ENCODE assay signal across 13 mouse cellular contexts in genomic region chr2:76087170-76087569, GRCm38 (mm10).
DNase-seq lines count a peak whose midpoint lies in the region; ATAC-seq and TF ChIP-seq lines count a peak whose summit lies in the region.
"Had no signal": no experiment of that assay in that cellular context is flagged by ENCODE, and none has a peak within 500 bp of the region (broad histone marks: within the 10 kb centered on the region; RNA-seq: fewer than 3 reads in every experiment).

No protein-coding gene starts in this region.

- 27% methylated on average over 3 of the region's 3 CpGs for WGBS in hindbrain, postnatal 0 days
- WGBS in hindbrain, embryonic 10.5 days: 73% methylated on average over 3 of the region's 3 CpGs
- whole genome bisulfite sequencing in lung, embryonic 15.5 days: 41% methylated on average over 3 of the region's 3 CpGs
- 48% methylated on average over 3 of the region's 3 CpGs for WGBS in lung, adult 2 months

- no peaks in the 10 kb centered on the region for H3K4me1 ChIP-seq in hindbrain, postnatal 0 days (ENCODE audit: insufficient read depth, low read length)
- no peaks in the 10 kb centered on the region for H3K4me1 ChIP-seq in hindbrain, embryonic 10.5 days (replicated peaks)
- peaks cover 37% of the 10 kb centered on the region for H3K4me1 ChIP-seq in lung, embryonic 15.5 days
- peaks cover 8% of the 10 kb centered on the region for H3K4me1 ChIP-seq in lung, adult 2 months (ENCODE audit: control insufficient read depth, insufficient read depth, low read length)
- H3K4me1 ChIP-seq: liver, embryonic 15.5 days had no signal

- no peaks in the 10 kb centered on the region for H3K9me3 ChIP-seq in hindbrain, postnatal 0 days (ENCODE audit: low read length)
- H3K9me3 ChIP-seq in hindbrain, embryonic 10.5 days: no peaks in the 10 kb centered on the region
- no peaks in the 10 kb centered on the region for H3K9me3 ChIP-seq in lung, embryonic 15.5 days
- H3K9me3 ChIP-seq: embryonic facial prominence, embryonic 13.5 days; liver, embryonic 15.5 days had no signal

- no peak overlapping the region for H3K9ac ChIP-seq in hindbrain, postnatal 0 days (replicated peaks; ENCODE audit: low read length)
- no peak overlapping the region for H3K9ac ChIP-seq in lung, embryonic 15.5 days
- H3K9ac ChIP-seq: embryonic facial prominence, embryonic 13.5 days; hindbrain, embryonic 14.5 days; liver, embryonic 15.5 days had no signal

- no peak for TF ChIP-seq POLR2A in lung, adult 2 months (IDR thresholded peaks at IDR 0.05; ENCODE audit: borderline replicate concordance, extremely low read depth, low read depth, low read length)

- no peaks in the 10 kb centered on the region for H3K27me3 ChIP-seq in hindbrain, postnatal 0 days (ENCODE audit: insufficient read depth, low read length)
- H3K27me3 ChIP-seq in hindbrain, embryonic 10.5 days (ENCODE audit: insufficient read depth, poor library complexity, severe bottlenecking): no peaks in the 10 kb centered on the region
- no peaks in the 10 kb centered on the region for H3K27me3 ChIP-seq in lung, embryonic 15.5 days
- H3K27me3 ChIP-seq: embryonic facial prominence, embryonic 13.5 days; liver, embryonic 15.5 days had no signal

- peak; percentile 50 for DNase-seq in hindbrain, postnatal 0 days (ENCODE audit: low spot score)
- DNase-seq in hindbrain, embryonic 10.5 days (ENCODE audit: low spot score): no peak
- DNase-seq in lung, adult 2 months: no peak
- DNase-seq in adrenal gland, postnatal 14 days: peak; percentile 62
- DNase-seq in lung, postnatal 36 days: peak; percentile 21
- no peak for DNase-seq in retina, embryonic 14.5 days (ENCODE audit: low spot score)
- DNase-seq: gastrocnemius, adult 2 months; layer of hippocampus, postnatal 36 days had no signal

- H3K4me3 ChIP-seq in hindbrain, postnatal 0 days (ENCODE audit: low read length): no peak overlapping the region
- no peak overlapping the region for H3K4me3 ChIP-seq in hindbrain, embryonic 10.5 days
- H3K4me3 ChIP-seq in lung, embryonic 15.5 days: no peak overlapping the region
- no peak overlapping the region for H3K4me3 ChIP-seq in lung, adult 2 months (replicated peaks; ENCODE audit: extremely low read depth, low read depth, low read length)
- H3K4me3 ChIP-seq: embryonic facial prominence, embryonic 13.5 days; gastrocnemius, adult 2 months; liver, embryonic 15.5 days had no signal

- no peak for TF ChIP-seq CTCF in hindbrain, postnatal 0 days (IDR thresholded peaks at IDR 0.05; ENCODE audit: low read depth)
- TF ChIP-seq CTCF in lung, adult 2 months (IDR thresholded peaks at IDR 0.05; ENCODE audit: insufficient read depth, low read length): no peak

- H3K4me2 ChIP-seq in hindbrain, postnatal 0 days (ENCODE audit: low read depth, low read length): no peak overlapping the region
- no peak overlapping the region for H3K4me2 ChIP-seq in lung, embryonic 15.5 days
- H3K4me2 ChIP-seq: embryonic facial prominence, embryonic 13.5 days; heart, embryonic 11.5 days; hindbrain, embryonic 14.5 days; liver, embryonic 15.5 days had no signal

- no peak overlapping the region for H3K27ac ChIP-seq in hindbrain, postnatal 0 days
- no peak overlapping the region for H3K27ac ChIP-seq in hindbrain, embryonic 10.5 days
- H3K27ac ChIP-seq in lung, embryonic 15.5 days: peak overlapping the region; percentile 89
- H3K27ac ChIP-seq: embryonic facial prominence, embryonic 13.5 days; gastrocnemius, adult 2 months; hindbrain, embryonic 14.5 days; liver, embryonic 15.5 days had no signal

- ATAC-seq in hindbrain, postnatal 0 days: no peak
- ATAC-seq in lung, embryonic 15.5 days (ENCODE audit: borderline replicate concordance, extremely low read depth, low FRiP score, low TSS enrichment): peak; percentile 19; the same call in 1 of the 2 replicates

- no peaks in the 10 kb centered on the region for H3K36me3 ChIP-seq in hindbrain, postnatal 0 days (ENCODE audit: insufficient read depth, low read length)
- H3K36me3 ChIP-seq in hindbrain, embryonic 10.5 days: no peaks in the 10 kb centered on the region
- H3K36me3 ChIP-seq in lung, embryonic 15.5 days: no peaks in the 10 kb centered on the region
- H3K36me3 ChIP-seq: embryonic facial prominence, embryonic 13.5 days; liver, embryonic 15.5 days had no signal

Comparison
In these comparisons a context has a peak if more than half of its experiments do, and no peak if none do; other contexts are left out.
1. DNase-seq: peak in hindbrain, postnatal 0 days (single experiment), adrenal gland, postnatal 14 days (single experiment) and lung, postnatal 36 days (single experiment); none in hindbrain, embryonic 10.5 days (single experiment), lung, adult 2 months (single experiment) and retina, embryonic 14.5 days (single experiment).